In genomic region chr3:51225226-51225750, GRCm38 (mm10) we compare ENCODE assay signal across 8 mouse cellular contexts. TPM values are rescaled to one million over a fixed set of nuclear protein-coding genes. Genes with fewer than 3 reads are reported as not detected.
A peak's percentile ranks its signal among the peaks of the same experiment; 100 is the strongest.
DNase-seq lines count a peak whose midpoint lies in the region; ATAC-seq and TF ChIP-seq lines count a peak whose summit lies in the region.

No protein-coding gene starts in this region.

- no peak; the same call in 1 of the 2 replicates for ATAC-seq in intestine, postnatal 0 days
- ATAC-seq in neural tube, embryonic 12.5 days (ENCODE audit: low FRiP score, low read depth), result no peak; the same call in 1 of the 2 replicates

- peaks cover 19% of the 10 kb centered on the region; the same call in 1 of the 2 replicates for H3K4me1 ChIP-seq in liver, adult 2 months (ENCODE audit: control insufficient read depth, insufficient read depth, low read length)
- peaks cover 42% of the 10 kb centered on the region for H3K4me1 ChIP-seq in embryonic facial prominence, embryonic 10.5 days
- H3K4me1 ChIP-seq in intestine, postnatal 0 days (replicated peaks; ENCODE audit: control insufficient read depth, insufficient read depth, low read length), result no peaks in the 10 kb centered on the region; the same call in 1 of the 2 replicates
- H3K4me1 ChIP-seq in neural tube, embryonic 12.5 days, result peaks cover 15% of the 10 kb centered on the region

- peaks cover 23% of the 10 kb centered on the region; the same call in 1 of the 2 replicates for H3K79me2 ChIP-seq in liver, adult 2 months (ENCODE audit: control insufficient read depth, insufficient read depth, low read length)

- no peaks in the 10 kb centered on the region for H3K27me3 ChIP-seq in liver, adult 2 months (ENCODE audit: control insufficient read depth, insufficient read depth, low read length)
- H3K27me3 ChIP-seq in embryonic facial prominence, embryonic 10.5 days (replicated peaks; ENCODE audit: low read depth, poor library complexity, severe bottlenecking), result no peaks in the 10 kb centered on the region; the same call in 1 of the 2 replicates
- no peaks in the 10 kb centered on the region for H3K27me3 ChIP-seq in intestine, postnatal 0 days (replicated peaks; ENCODE audit: control insufficient read depth, insufficient read depth, low read length)
- H3K27me3 ChIP-seq in neural tube, embryonic 12.5 days (replicated peaks), result no peaks in the 10 kb centered on the region

- peak overlapping the region; percentile 95 for H3K4me2 ChIP-seq in intestine, postnatal 0 days (replicated peaks; ENCODE audit: low read depth)
- H3K4me2 ChIP-seq in neural tube, embryonic 12.5 days (replicated peaks), result peak overlapping the region; percentile 75

- H3K9me3 ChIP-seq in embryonic facial prominence, embryonic 10.5 days, result 0 out of 2 replicates have a peak, but pooled peaks cover 3% of the 10 kb centered on the region
- no peaks in the 10 kb centered on the region for H3K9me3 ChIP-seq in intestine, postnatal 0 days (ENCODE audit: control insufficient read depth)
- no peaks in the 10 kb centered on the region for H3K9me3 ChIP-seq in neural tube, embryonic 12.5 days

- peak overlapping the region; percentile 59 for H3K4me3 ChIP-seq in liver, adult 2 months (ENCODE audit: insufficient read depth, low read depth, low read length)
- peak overlapping the region; percentile 93 for H3K4me3 ChIP-seq in embryonic facial prominence, embryonic 10.5 days
- H3K4me3 ChIP-seq in intestine, postnatal 0 days (ENCODE audit: low read depth, low read length), result peak overlapping the region; percentile 87
- peak overlapping the region; percentile 92 for H3K4me3 ChIP-seq in neural tube, embryonic 12.5 days

- no peak for TF ChIP-seq CTCF in liver, adult 2 months (IDR thresholded peaks at IDR 0.05; ENCODE audit: low read depth, low read length)
- TF ChIP-seq CTCF in intestine, postnatal 0 days (IDR thresholded peaks at IDR 0.05; ENCODE audit: low read depth), result no peak

- H3K27ac ChIP-seq in liver, adult 2 months (replicated peaks; ENCODE audit: insufficient read depth, low read depth, low read length), result peak overlapping the region; percentile 94
- H3K27ac ChIP-seq in embryonic facial prominence, embryonic 10.5 days (replicated peaks), result peak overlapping the region; percentile 99
- peak overlapping the region; percentile 98 for H3K27ac ChIP-seq in intestine, postnatal 0 days (ENCODE audit: low read depth, low read length)
- H3K27ac ChIP-seq in neural tube, embryonic 12.5 days, result peak overlapping the region; percentile 91

- H3K9ac ChIP-seq in liver, adult 2 months (ENCODE audit: low read depth, low read length), result peak overlapping the region; percentile 100
- peak overlapping the region; percentile 89 for H3K9ac ChIP-seq in intestine, postnatal 0 days (ENCODE audit: low read depth, low read length)
- H3K9ac ChIP-seq in neural tube, embryonic 12.5 days, result peak overlapping the region; percentile 93

- H3K36me3 ChIP-seq in liver, adult 2 months (ENCODE audit: control insufficient read depth, insufficient read depth, low read length), result no peaks in the 10 kb centered on the region
- peaks cover 9% of the 10 kb centered on the region; the same call in 1 of the 2 replicates for H3K36me3 ChIP-seq in embryonic facial prominence, embryonic 10.5 days (replicated peaks)
- no peaks in the 10 kb centered on the region for H3K36me3 ChIP-seq in intestine, postnatal 0 days (ENCODE audit: control insufficient read depth, insufficient read depth)
- H3K36me3 ChIP-seq in neural tube, embryonic 12.5 days, result no peaks in the 10 kb centered on the region

- TF ChIP-seq POLR2A in liver, adult 2 months (IDR thresholded peaks at IDR 0.05; ENCODE audit: extremely low read depth, insufficient read depth, low read length), result no peak

- 2% methylated on average over 39 of the region's 39 CpGs for WGBS in liver, adult 2 months
- whole genome bisulfite sequencing in embryonic facial prominence, embryonic 10.5 days, result under 1% methylated on average over 39 of the region's 39 CpGs
- 2% methylated on average over 36 of the region's 39 CpGs for WGBS in intestine, postnatal 0 days
- WGBS in neural tube, embryonic 12.5 days, result 1% methylated on average over 39 of the region's 39 CpGs

- no peak for DNase-seq in liver, adult 2 months (ENCODE audit: extremely low read depth, low read depth, low spot score)
- no peak for DNase-seq in liver
- no peak for DNase-seq in embryonic facial prominence, embryonic 10.5 days (ENCODE audit: low spot score)
- no peak for DNase-seq in right cerebral cortex, adult 2 months (ENCODE audit: low spot score in 2 of 2)
- no peak for DNase-seq in layer of hippocampus, adult 9-11 months
- no peak for DNase-seq in spleen, adult 12 weeks (ENCODE audit: low spot score)

RNA-seq across cellular contexts. Expression of gene Noct, which starts 1.0 kb away (rescaled TPM):
- 12.0 and 12.1 TPM in 2 replicates for total RNA-seq in liver, adult 2 months (2014; rRNA removed)
- polyA plus RNA-seq in liver, adult 2 months (2012; rRNA removed), result 9.8 and 12.5 TPM in 2 replicates
- polyA plus RNA-seq in embryonic facial prominence, embryonic 10.5 days (2016; fragmentation: Nextera tagmentation; extraction: Ambion mirVana), result 9.6 and 10.1 TPM in 2 replicates
- 11.3 and 12.0 TPM in 2 replicates for polyA plus RNA-seq in intestine, postnatal 0 days (2015; fragmentation: Nextera tagmentation; extraction: Ambion mirVana)
- polyA plus RNA-seq in neural tube, embryonic 12.5 days (2016; fragmentation: Nextera tagmentation; extraction: Ambion mirVana), result 18.9 and 20.3 TPM in 2 replicates
